Mouse (Mus musculus) stomach, postnatal 0 days (tissue): Measurements from ENCODE around the gene Lrpprc. TPM values are rescaled to one million over a fixed set of nuclear protein-coding genes. Genes with fewer than 3 reads are reported as not detected.

Experiments used
- ATAC-seq: fragments of 200-750 bp; cut with Nextera tagmentation; 2 replicates; pipeline ENCODE4 v1.8.0; 2017; ENCODE audit not compliant: low FRiP score, low TSS enrichment
- DNase-seq: peaks from one replicate; pipeline ENCODE4 v3.0.0-alpha.2; 2016; ENCODE audit warnings: low spot score
- H3K27ac ChIP-seq: fragments of 300-500 bp; sonication (generic); replicated peaks from 2 replicates; pipeline ENCODE4 v1.5.1; 2014; ENCODE audit warnings: mild to moderate bottlenecking, control low read depth
- H3K27me3 ChIP-seq: fragments of 300-500 bp; sonication (generic); 2 replicates; pipeline ENCODE4 v1.6.1; 2014; ENCODE audit warnings: low read length; ENCODE audit not compliant: control insufficient read depth, insufficient read depth
- H3K36me3 ChIP-seq: fragments of 300-500 bp; sonication (generic); 2 replicates; pipeline ENCODE4 v1.6.1; 2014; ENCODE audit warnings: low read length, mixed read lengths; ENCODE audit not compliant: control insufficient read depth, insufficient read depth
- H3K4me1 ChIP-seq: fragments of 300-500 bp; sonication (generic); replicated peaks from 2 replicates; pipeline ENCODE4 v1.6.1; 2014; ENCODE audit warnings: antibody characterized with exemption; ENCODE audit not compliant: control insufficient read depth, insufficient read depth
- H3K4me2 ChIP-seq: fragments of 300-500 bp; sonication (generic); replicated peaks from 2 replicates; pipeline ENCODE4 v1.6.1; 2014; ENCODE audit warnings: low read depth, mild to moderate bottlenecking, control low read depth, moderate library complexity
- H3K4me3 ChIP-seq: fragments of 300-500 bp; sonication (generic); 2 replicates; pipeline ENCODE4 v1.5.1; 2014; ENCODE audit warnings: low read depth, low read length, control low read depth
- H3K9ac ChIP-seq: fragments of 300-500 bp; sonication (generic); 2 replicates; pipeline ENCODE4 v1.6.1; 2014; ENCODE audit warnings: mild to moderate bottlenecking, low read length, control low read depth, mixed read lengths
- H3K9me3 ChIP-seq: fragments of 300-500 bp; sonication (generic); 2 replicates; pipeline ENCODE4 v1.6.1; 2016; ENCODE audit warnings: low read length; ENCODE audit not compliant: control insufficient read depth
- CTCF ChIP-seq: IDR thresholded peaks from 2 replicates; pipeline ENCODE4 v1.5.1; 2016; ENCODE audit warnings: antibody characterized with exemption, low read depth, mild to moderate bottlenecking, moderate library complexity
- EP300 ChIP-seq: optimal IDR thresholded peaks from 2 replicates; pipeline ENCODE3; 2016; ENCODE audit warnings: antibody characterized with exemption
- WGBS: fragments of 180-500 bp; shearing (Covaris S2); extraction: QIAGEN DNeasy Blood & Tissue Kit; methylation state at CpG from one replicate; pipeline ENCODE4 v1.1.7; 2014; 5-methylcytosine and 5-hydroxymethylcytosine counted together
- polyA plus RNA-seq: library from polyadenylated mRNA; unstranded; fragments of >200 nt; fragmentation: Nextera tagmentation; extraction: Ambion mirVana; gene quantifications from 2 replicates; pipeline ENCODE4 v1.2.1, GENCODE M21; 2015

The Lrpprc gene
- polyA plus RNA-seq, 1 experiment from 2014 or later = 14.6 TPM

DNA sequence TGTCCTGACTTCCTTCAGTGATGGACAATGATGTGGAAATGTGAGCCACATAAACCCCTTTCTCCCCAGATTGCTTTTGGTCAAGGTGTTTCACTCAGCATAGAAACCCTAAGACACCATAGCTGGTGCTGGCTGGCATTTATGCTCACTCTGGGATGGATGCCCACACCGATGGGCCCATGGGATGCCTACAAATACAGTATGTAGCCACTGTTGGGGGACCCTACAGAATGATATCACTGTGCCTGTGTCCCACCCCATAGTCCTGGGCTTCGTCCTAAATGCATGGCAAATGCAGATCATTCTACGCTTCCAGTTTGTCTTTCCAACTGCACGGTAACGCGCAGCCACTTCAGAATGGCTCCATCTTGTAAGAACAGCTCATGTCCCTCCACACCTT, 10.3 kb downstream of the Lrpprc start:
- Histone ChIP-seq H3K27ac (no peak overlapping the region), H3K36me3 (peaks cover 3% of the 10 kb centered on the region; the same call in 1 of the 2 replicates), H3K4me3 (no peak overlapping the region), H3K9me3 (no peaks in the 10 kb centered on the region), H3K4me2 (no peak overlapping the region), H3K9ac (no peak overlapping the region), H3K27me3 (no peaks in the 10 kb centered on the region), H3K4me1 (no peaks in the 10 kb centered on the region)
- TF ChIP-seq EP300 = no peak
- TF ChIP-seq CTCF = no peak
- 96% methylated on average over 6 of the region's 6 CpGs for WGBS
- DNase-seq (no peak), ATAC-seq (no peak)

DNA sequence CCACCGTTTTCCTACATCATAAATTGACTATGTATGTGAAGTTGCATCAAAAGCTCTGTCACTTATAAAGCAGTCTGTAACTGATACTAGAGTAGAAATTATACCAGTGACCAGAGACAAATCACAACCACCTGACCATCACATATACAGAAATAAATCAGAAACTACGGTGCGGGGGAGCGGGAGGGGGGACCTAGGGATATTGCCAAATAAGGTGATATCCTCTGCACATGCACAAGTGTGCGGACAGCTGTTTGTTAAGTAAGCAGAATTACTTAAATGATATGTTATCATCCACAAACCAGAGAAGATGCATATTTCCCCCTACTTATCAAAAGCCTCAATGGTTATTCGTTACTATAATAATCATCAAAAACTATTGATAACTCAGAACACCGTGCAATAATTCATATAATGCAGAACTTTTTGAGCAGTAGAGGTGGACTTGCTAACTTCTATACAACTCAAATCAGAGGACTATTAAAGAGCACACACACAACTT, 12.1 kb downstream of the Lrpprc start:
- 74% methylated on average over 7 of the region's 7 CpGs for WGBS
- H3K4me1 ChIP-seq = no peaks in the 10 kb centered on the region
- no peak overlapping the region for H3K4me2 ChIP-seq
- H3K27me3 ChIP-seq = no peaks in the 10 kb centered on the region
- peaks cover 6% of the 10 kb centered on the region; the same call in 1 of the 2 replicates for H3K36me3 ChIP-seq
- no peak for TF ChIP-seq CTCF
- H3K4me3 ChIP-seq = no peak overlapping the region
- no peak for ATAC-seq
- no peaks in the 10 kb centered on the region for H3K9me3 ChIP-seq
- no peak overlapping the region for H3K9ac ChIP-seq
- no peak for DNase-seq
- H3K27ac ChIP-seq = no peak overlapping the region

DNA sequence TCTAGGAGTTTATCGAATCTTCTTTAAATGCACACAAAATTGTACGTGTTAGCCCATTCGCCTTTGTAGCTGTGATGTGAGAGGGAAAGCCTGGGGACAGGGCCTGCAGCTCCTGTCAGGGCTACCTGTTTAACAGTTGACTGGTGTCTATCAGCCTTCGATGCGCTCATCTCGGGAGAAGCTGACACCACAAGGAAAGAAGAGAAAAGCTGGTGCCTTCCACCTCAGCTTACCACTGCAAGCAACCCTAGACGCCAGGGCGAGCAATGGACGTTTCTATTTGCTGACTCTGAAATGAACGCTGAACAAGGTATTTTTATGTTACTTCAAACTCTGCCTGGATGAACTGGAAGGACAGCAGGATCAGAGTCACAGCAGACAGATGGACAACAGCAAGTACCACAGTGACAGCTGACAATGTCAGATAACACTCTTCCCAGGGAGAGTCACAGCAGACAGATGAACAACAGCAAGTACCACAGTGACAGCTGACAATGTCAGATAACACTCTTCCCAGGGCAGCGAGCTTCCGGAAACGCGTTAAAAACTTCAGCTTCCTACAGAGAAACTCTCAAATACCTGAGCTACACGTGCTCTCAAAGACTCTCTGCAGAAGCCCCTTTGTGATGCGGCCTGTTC, 14.1 kb downstream of the Lrpprc start:
- Histone ChIP-seq H3K9ac (no peak overlapping the region), H3K4me3 (no peak overlapping the region), H3K4me1 (no peaks in the 10 kb centered on the region), H3K27me3 (no peaks in the 10 kb centered on the region), H3K27ac (no peak overlapping the region), H3K36me3 (peaks cover 3% of the 10 kb centered on the region; the same call in 1 of the 2 replicates), H3K4me2 (no peak overlapping the region), H3K9me3 (no peaks in the 10 kb centered on the region)
- WGBS = 87% methylated on average over 16 of the region's 16 CpGs
- TF ChIP-seq EP300 (no peak), CTCF (no peak)
- ATAC-seq (no peak), DNase-seq (no peak)

DNA sequence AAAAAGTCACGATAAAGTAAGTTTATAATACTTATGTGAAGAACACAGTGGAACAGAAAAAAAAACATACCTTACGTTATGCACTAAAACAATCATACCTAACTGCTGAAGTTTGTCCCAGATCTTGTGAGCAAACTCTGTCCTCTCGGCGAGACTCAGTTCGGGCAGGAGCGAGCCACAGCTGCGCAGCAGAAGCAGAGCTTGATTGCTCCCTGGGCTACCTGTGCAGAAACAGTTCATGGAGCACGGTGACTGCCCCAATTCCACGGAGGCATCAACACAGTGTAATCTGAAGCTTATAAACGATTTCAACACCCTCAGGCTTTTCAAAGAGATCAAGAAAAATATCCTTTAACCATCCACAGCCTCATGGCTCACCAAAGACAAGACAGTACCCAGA, 15.3 kb downstream of the Lrpprc start:
- 90% methylated on average over 10 of the region's 10 CpGs for WGBS
- DNase-seq (no peak), ATAC-seq (no peak)
- no peaks in the 10 kb centered on the region for H3K9me3 ChIP-seq
- TF ChIP-seq EP300 (no peak), CTCF (no peak)
- no peak overlapping the region for H3K27ac ChIP-seq
- H3K4me2 ChIP-seq = no peak overlapping the region
- peaks cover 3% of the 10 kb centered on the region; the same call in 1 of the 2 replicates for H3K36me3 ChIP-seq
- H3K27me3 ChIP-seq = no peaks in the 10 kb centered on the region
- H3K9ac ChIP-seq = no peak overlapping the region
- no peak overlapping the region for H3K4me3 ChIP-seq
- H3K4me1 ChIP-seq = no peaks in the 10 kb centered on the region

DNA sequence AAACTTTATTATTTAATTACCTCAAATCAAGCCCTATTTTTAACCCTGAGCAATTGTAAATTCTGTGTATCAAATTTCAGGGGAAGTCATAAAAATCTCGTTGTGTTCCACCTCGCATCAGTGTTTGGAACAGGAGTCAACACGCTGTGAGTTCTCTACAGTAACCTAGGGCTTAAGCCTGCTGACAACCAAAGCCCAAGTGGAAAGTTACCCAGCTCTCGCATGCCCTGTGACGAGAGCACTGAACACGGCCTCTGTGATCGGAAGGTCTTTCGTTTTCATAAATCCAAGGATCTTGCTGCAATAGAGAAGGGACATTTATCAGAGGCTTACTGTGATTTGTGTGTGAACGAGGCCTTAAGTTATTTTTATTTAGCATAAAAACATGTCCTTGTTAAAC, 18.7 kb downstream of the Lrpprc start:
- no peak overlapping the region for H3K4me2 ChIP-seq
- H3K9ac ChIP-seq = no peak overlapping the region
- no peaks in the 10 kb centered on the region for H3K4me1 ChIP-seq
- 90% methylated on average over 9 of the region's 9 CpGs for whole genome bisulfite sequencing
- no peak overlapping the region for H3K27ac ChIP-seq
- no peak overlapping the region for H3K4me3 ChIP-seq
- ATAC-seq (no peak), DNase-seq (no peak)
- H3K27me3 ChIP-seq = no peaks in the 10 kb centered on the region
- H3K36me3 ChIP-seq = peaks cover 3% of the 10 kb centered on the region
- H3K9me3 ChIP-seq = no peaks in the 10 kb centered on the region
- TF ChIP-seq CTCF = no peak
- no peak for TF ChIP-seq EP300

DNA sequence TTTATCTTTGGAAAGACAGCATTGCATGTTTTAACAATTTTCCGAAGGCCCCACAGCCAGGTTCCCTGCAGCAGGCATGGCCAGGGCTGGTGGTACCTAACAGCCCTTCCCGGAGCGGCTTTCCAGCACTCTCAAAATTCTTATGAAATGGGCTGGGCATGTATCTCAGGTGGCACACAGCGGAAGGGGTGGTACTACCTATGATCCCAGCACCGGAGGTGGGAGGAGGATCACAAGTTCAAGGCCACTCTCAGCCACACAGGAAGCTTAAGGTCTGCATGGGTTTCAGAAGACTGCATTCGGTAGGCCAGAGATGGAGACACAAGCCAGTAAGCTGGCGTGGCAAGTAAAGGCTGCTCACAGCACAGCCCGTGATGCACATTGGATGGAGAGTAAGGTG, 31.6 kb downstream of the Lrpprc start:
- H3K9me3 ChIP-seq = no peaks in the 10 kb centered on the region
- no peak overlapping the region for H3K27ac ChIP-seq
- no peak overlapping the region for H3K9ac ChIP-seq
- no peaks in the 10 kb centered on the region for H3K4me1 ChIP-seq
- no peak for ATAC-seq
- no peak overlapping the region for H3K4me2 ChIP-seq
- WGBS = 87% methylated on average over 8 of the region's 8 CpGs
- no peaks in the 10 kb centered on the region for H3K27me3 ChIP-seq
- no peak overlapping the region for H3K4me3 ChIP-seq
- DNase-seq = no peak
- TF ChIP-seq EP300 (no peak), CTCF (no peak)
- H3K36me3 ChIP-seq = peaks cover 3% of the 10 kb centered on the region; the same call in 1 of the 2 replicates
